7 mouse cellular contexts compared by ENCODE assay signal in the genomic region with DNA sequence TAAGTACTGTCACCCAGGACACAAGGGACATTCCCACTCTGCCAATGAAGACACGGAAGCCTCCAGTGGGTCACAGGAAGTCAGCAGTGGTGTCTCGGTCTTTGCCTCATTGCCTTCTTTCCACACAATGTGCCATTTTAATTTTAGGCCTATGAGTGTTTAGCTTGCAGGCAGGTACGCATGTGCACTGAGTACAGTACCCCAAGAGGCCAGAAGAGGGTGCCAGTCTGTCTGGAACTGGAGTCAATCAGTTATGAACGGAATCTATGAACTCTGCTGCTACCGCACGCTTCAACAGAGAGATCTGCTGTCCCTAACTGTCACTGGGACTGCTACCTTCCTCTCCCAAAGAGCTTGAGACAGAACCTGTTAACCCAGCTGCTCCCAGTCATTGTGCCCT. TPM values are rescaled to one million over a fixed set of nuclear protein-coding genes. Genes with fewer than 3 reads are reported as not detected.
A peak's percentile ranks its signal among the peaks of the same experiment; 100 is the strongest.
DNase-seq lines count a peak whose midpoint lies in the region; ATAC-seq and TF ChIP-seq lines count a peak whose summit lies in the region.

No protein-coding gene starts in this region.

- TF ChIP-seq POLR2A in brain, embryonic 14.5 days (IDR thresholded peaks at IDR 0.05; ENCODE audit: borderline replicate concordance, extremely low read depth, insufficient read depth, insufficient read length, poor library complexity, severe bottlenecking), result no peak

- TF ChIP-seq EP300 in lung, postnatal 0 days (IDR thresholded peaks at IDR 0.05), result no peak

- H3K36me3 ChIP-seq in lung, postnatal 0 days (ENCODE audit: insufficient read depth, low read length), result peaks cover 11% of the 10 kb centered on the region

- H3K27me3 ChIP-seq in lung, postnatal 0 days (replicated peaks; ENCODE audit: insufficient read depth, low read length), result no peaks in the 10 kb centered on the region

- H3K4me1 ChIP-seq in lung, postnatal 0 days (ENCODE audit: insufficient read depth, low read depth, low read length), result no peaks in the 10 kb centered on the region

- DNase-seq in layer of hippocampus, adult 2 months (ENCODE audit: low spot score in 2 of 2), result peak in 1 of 2 experiments; percentile 65
- no peak for DNase-seq in layer of hippocampus, postnatal 36 days
- DNase-seq in ES-CJ7 (ENCODE audit: low read depth, low spot score), result peak; percentile 84
- no peak for DNase-seq in brain, embryonic 14.5 days (ENCODE audit: low read depth)
- peak; percentile 52 for DNase-seq in lung, postnatal 0 days (ENCODE audit: low spot score)
- no peak for DNase-seq in gastrocnemius, postnatal 4 days (ENCODE audit: low spot score in 2 of 2)
- DNase-seq in heart, adult 8-10 months (ENCODE audit: low spot score), result no peak

- H3K4me2 ChIP-seq in lung, postnatal 0 days (replicated peaks; ENCODE audit: low read depth, low read length), result no peak overlapping the region

- no peak overlapping the region for H3K4me3 ChIP-seq in layer of hippocampus, adult 2 months
- no peak overlapping the region for H3K4me3 ChIP-seq in lung, postnatal 0 days (ENCODE audit: low read depth, low read length)

- whole genome bisulfite sequencing in lung, postnatal 0 days, result 69% methylated on average over 6 of the region's 6 CpGs

- no peak overlapping the region for H3K27ac ChIP-seq in layer of hippocampus, adult 2 months
- no peak overlapping the region for H3K27ac ChIP-seq in lung, postnatal 0 days (ENCODE audit: low read length)

- H3K9ac ChIP-seq in lung, postnatal 0 days (replicated peaks; ENCODE audit: low read depth), result no peak overlapping the region

- ATAC-seq in lung, postnatal 0 days, result no peak

- TF ChIP-seq CTCF in layer of hippocampus, adult 2 months (conservative IDR thresholded peaks at IDR 0.05), result peak; percentile 82
- peak; percentile 57; the same call in 1 of the 2 replicates for TF ChIP-seq CTCF in brain, embryonic 14.5 days (IDR thresholded peaks at IDR 0.05; ENCODE audit: borderline replicate concordance, extremely low read depth, insufficient read depth, insufficient read length)
- peak; percentile 69 for TF ChIP-seq CTCF in lung, postnatal 0 days (IDR thresholded peaks at IDR 0.05)

- H3K9me3 ChIP-seq in lung, postnatal 0 days (ENCODE audit: low read length), result no peaks in the 10 kb centered on the region

RNA-seq across cellular contexts. Expression of gene Pik3cd, which starts 17.3 kb away (rescaled TPM):
- 10 to 100 TPM; 19.6 to 23.5 TPM for total RNA-seq in layer of hippocampus, adult 2 months (2021)
- 10 to 100 TPM; 20.8 to 25.0 TPM for total RNA-seq in layer of hippocampus, postnatal 36 days (2021)
- 14.5 and 22.4 TPM in 2 replicates for polyA plus RNA-seq in brain, embryonic 14.5 days (2012; rRNA removed)
- polyA plus RNA-seq in lung, postnatal 0 days (2015; fragmentation: Nextera tagmentation; extraction: Ambion mirVana), result 3.8 and 4.0 TPM in 2 replicates
- 10 to 100 TPM in 1 of 2 experiments, 1 to 10 TPM in 1; 8.7 to 11.7 TPM for total RNA-seq in gastrocnemius, postnatal 4 days (2021)
- 1 to 10 TPM; 4.7 to 5.8 (median 5.1) TPM for total RNA-seq in heart, adult 8-10 months (2022)

RNA-seq across cellular contexts. Expression of gene Tmem201, which starts 18.2 kb away (rescaled TPM):
- 10 to 100 TPM; 69.7 to 78.3 TPM for total RNA-seq in layer of hippocampus, adult 2 months (2021)
- total RNA-seq in layer of hippocampus, postnatal 36 days (2021), result 10 to 100 TPM; 64.9 to 67.5 TPM
- polyA plus RNA-seq in brain, embryonic 14.5 days (2012; rRNA removed), result 67.6 and 74.0 TPM in 2 replicates
- 8.2 and 9.4 TPM in 2 replicates for polyA plus RNA-seq in lung, postnatal 0 days (2015; fragmentation: Nextera tagmentation; extraction: Ambion mirVana)
- total RNA-seq in gastrocnemius, postnatal 4 days (2021), result 10 to 100 TPM; 60.5 to 67.7 TPM
- 10 to 100 TPM; 92.2 to 93.9 (median 93.1) TPM for total RNA-seq in heart, adult 8-10 months (2022)

RNA-seq across cellular contexts. Expression of gene Slc25a33, which starts 54.4 kb away (rescaled TPM):
- 10 to 100 TPM; 35.6 to 35.8 TPM for total RNA-seq in layer of hippocampus, adult 2 months (2021)
- 10 to 100 TPM; 33.0 to 36.4 TPM for total RNA-seq in layer of hippocampus, postnatal 36 days (2021)
- polyA plus RNA-seq in brain, embryonic 14.5 days (2012; rRNA removed), result 15.0 and 16.1 TPM in 2 replicates
- 7.4 and 8.6 TPM in 2 replicates for polyA plus RNA-seq in lung, postnatal 0 days (2015; fragmentation: Nextera tagmentation; extraction: Ambion mirVana)
- total RNA-seq in gastrocnemius, postnatal 4 days (2021), result 1 to 10 TPM; 5.8 to 9.0 TPM
- total RNA-seq in heart, adult 8-10 months (2022), result 10 to 100 TPM; 19.9 to 28.9 (median 23.1) TPM

Comparison
In these comparisons a context has a peak if more than half of its experiments do, and no peak if none do; other contexts are left out.
1. DNase-seq: peak in ES-CJ7 (single experiment) and lung, postnatal 0 days (single experiment); none in layer of hippocampus, postnatal 36 days (0 of 2), brain, embryonic 14.5 days (single experiment), gastrocnemius, postnatal 4 days (0 of 2) and heart, adult 8-10 months (single experiment).
2. Peak in every context shown above with its lines, with median percentiles within 50 percentile points of each other: CTCF ChIP-seq.